Mouse (Mus musculus) CD4-positive, CD25-positive, alpha-beta regulatory T cell, adult 4 months (primary cell): ENCODE results near the gene Unk. TPM values are rescaled to one million over a fixed set of nuclear protein-coding genes. Genes with fewer than 3 reads are reported as not detected.
"Not testable (repeated sequence)": the region's sequence is repeated elsewhere in the genome, so short reads cannot be mapped to it uniquely, and the experiment has no call there.

Experiments
- ATAC-seq: one replicate; pipeline ENCODE4 v1.8.0; 2017
- polyA plus RNA-seq, 2 experiments: library from polyadenylated mRNA; unstranded; fragments of 100-300 nt; shearing (Covaris generic); gene quantifications; one replicate each; pipeline ENCODE4 v1.2.1; 2017

Unk gene
- polyA plus RNA-seq, 2 experiments from 2014 or later = 10.4 to 16.1 TPM

- ATAC-seq = no peak
Observed at GRCm38 (mm10) chr11:116091591-116091990, 61.5 kb downstream of the Unk start.

DNA sequence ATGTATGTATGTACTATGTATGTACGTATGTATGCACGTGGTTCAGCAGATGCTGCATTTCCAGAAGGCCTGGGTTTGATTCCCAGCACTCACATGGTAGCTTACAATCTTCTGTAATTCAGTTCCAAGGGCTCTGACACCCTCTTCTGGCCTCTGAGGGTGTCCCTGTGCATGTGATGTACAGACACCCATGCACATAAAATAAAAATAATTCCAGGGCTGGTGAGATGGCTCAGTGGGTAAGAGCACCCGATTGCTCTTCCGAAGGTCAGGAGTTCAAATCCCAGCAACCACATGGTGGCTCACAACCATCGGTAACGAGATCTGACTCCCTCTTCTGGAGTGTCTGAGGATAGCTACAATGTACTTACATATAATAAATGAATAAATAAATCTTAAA, 62.8 kb downstream of the Unk start:
- not testable (repeated sequence) for ATAC-seq

GRCm38 (mm10) chr11:116093771-116094565, 63.8 kb downstream of the Unk start:
- no peak for ATAC-seq

GRCm38 (mm10) chr11:116095573-116095972, 65.5 kb downstream of the Unk start:
- ATAC-seq = no peak

DNA sequence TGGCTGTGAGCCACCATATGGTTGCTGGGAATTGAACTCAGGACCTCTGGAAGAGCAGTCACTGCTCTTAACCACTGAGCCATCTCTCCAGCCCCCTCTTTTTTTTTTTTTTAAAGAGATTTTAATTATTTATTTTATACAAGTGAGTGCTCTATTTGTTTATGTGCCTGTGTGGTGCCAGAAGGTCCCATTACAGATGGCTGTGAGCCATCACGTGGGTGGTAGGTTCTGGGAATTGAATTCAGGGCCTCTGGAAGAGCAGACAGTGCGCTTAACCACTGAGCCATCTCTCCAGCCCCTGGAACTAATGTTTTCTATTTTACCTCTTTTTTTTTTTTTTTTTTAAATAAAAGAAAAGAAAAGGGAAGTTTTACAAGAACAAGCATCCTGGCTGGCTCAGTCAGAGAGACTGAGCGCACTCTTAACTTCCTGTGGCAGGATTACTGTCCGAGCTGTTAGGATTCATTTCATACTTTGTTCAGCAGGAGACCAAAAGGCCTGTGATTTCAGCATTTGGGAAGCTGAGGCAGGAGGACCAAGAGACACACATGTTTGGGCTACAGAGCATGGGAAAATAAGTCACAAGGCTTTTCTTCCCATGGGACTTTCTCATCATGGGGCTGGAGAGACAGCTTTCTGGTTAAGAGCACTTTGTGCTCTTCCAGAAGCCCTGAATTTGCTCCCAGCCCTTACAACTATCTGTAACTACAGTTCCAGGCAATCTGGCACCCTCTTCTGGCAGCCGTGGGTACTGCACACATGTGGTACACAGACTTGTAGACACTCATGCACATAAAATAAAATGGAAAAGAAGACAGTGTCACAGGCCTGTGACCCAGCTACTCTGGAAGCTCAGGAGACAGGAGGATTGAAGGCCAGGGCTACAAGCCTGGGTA, 66.3 kb downstream of the Unk start:
- ATAC-seq = no peak

- ATAC-seq = no peak
Observed at GRCm38 (mm10) chr11:116098711-116099460, 68.8 kb downstream of the Unk start.

DNA sequence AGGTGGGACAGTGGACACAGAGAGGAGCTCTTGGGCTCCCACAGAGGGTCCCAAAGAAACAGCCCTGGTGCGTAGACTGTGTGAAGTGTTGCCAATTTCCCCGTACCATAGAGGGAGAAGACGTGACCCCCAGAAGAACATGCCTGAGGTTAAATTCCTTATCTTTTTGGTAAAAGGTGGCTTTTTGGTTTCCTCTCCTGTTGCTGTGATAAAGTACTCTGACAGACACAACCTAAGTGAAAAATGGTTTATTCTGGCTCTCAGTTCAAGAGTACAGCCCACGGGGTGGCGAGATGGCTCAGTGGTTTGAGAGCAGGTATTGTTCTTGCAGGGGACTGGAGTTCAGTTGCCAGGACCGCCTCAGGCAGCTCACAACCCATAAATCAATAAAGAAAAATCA, 69.3 kb downstream of the Unk start:
- ATAC-seq = no peak

- ATAC-seq = no peak
Observed at GRCm38 (mm10) chr11:116100385-116100784, 70.3 kb downstream of the Unk start.

- ATAC-seq = no peak
Observed at GRCm38 (mm10) chr11:116100839-116101238, 70.7 kb downstream of the Unk start.

DNA sequence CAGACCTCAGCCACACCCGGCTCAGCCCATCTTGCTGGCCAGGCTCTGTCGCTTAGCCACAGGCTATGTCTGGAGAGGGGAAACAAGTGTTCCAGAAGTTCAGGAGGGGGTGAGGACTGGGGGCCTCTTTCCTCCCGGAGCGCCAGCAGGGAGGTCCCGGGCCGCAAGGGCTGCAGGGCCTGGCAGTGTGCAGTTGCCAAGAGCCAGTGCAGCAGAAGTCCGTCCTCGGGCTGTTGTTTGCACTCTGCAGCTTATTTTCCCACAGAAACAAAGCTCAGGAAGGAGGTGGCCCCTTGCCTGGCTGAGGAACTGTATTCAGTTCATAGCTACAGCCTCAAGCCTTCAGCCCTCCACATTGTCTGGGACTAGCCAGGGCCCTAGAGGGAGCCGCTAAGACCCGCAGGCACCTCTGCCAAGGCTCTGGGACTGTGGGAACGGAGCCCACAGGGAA, 71.8 kb downstream of the Unk start:
- no peak for ATAC-seq

DNA sequence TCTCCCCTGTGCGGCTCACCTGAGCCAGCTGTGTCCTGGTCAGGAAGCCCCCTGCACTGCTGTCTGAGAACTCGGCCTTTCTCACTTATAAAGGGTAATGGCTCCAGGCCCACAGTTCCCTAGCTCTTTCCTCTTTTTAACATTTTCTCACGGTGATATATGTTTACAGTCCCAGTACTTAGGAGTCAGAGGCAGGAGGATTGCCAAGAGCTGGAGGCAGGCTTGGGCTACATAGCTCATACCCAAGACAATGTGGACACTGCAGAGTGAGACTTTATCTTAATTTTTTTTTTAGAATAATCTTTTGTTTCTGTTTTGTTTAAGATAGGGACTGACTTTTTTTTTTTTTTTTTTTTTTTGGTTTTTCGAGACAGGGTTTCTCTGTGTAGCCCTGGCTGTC, 72.3 kb downstream of the Unk start:
- ATAC-seq = no peak

GRCm38 (mm10) chr11:116103572-116103971, 73.5 kb downstream of the Unk start:
- ATAC-seq = no peak

GRCm38 (mm10) chr11:116104006-116104646, 74.0 kb downstream of the Unk start:
- ATAC-seq = no peak

DNA sequence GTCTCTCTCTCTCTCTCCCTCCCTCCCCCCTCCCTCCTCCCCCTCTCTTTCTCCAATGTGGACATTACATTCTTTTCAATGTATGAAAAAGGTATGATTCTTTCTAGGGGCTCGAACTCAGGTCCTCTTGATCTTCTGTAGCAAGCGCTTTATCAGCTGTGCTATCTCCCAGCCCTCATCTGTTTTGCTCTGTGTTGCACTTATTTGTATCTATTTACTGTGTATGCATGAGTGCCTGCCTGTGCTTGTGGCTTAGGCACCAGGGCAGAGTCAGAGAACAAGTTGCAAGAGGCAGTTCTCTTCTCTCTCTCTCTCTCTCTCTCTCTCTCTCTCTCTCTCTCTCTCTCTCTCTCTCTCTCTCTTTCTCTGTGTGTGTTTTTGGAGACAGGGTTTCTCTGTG, 74.9 kb downstream of the Unk start:
- no peak for ATAC-seq

- no peak for ATAC-seq
Observed at GRCm38 (mm10) chr11:116106154-116106962, 76.2 kb downstream of the Unk start.

DNA sequence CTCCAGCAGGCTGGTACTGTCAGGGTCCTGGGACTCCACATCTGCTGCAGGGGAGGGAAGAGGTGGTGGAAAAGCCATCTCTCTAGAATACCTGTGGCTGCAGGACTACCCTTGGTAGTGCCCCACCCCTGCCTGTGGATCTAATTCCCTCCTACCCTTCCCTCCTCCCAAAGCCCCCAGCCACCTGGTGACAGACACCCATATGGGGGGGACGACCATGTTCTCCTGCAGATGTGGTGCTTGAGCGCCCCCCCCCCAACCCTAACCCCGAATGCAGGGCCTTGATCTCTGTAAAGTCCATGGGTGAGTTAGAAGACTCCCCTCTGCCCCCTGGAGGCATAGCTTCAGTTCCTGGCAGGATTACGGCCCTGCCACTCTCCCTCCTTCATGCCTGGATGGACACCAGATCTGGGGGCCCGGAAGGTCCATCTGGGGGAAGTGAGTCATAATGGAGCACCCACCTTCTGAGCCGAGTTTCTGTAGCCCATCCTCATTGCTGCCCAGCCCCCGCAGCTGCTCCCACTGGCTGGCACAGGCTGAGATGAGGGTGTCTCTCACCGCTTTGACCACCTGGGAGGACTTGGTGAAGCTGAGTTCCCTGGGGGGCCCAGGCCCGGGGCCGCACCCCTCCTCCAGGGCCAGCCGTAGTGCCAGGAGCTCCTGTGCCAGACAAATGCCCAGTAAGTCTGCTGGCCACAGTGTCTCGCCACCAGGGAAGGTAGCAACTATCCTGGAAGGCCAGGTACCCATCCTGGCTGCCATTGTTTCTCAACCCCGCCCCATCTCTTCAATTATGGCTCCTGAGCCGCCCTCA, 77.0 kb downstream of the Unk start:
- ATAC-seq = no peak

- no peak for ATAC-seq
Observed at GRCm38 (mm10) chr11:116107777-116108285, 77.7 kb downstream of the Unk start.

GRCm38 (mm10) chr11:116108464-116109137, 78.5 kb downstream of the Unk start:
- no peak for ATAC-seq

GRCm38 (mm10) chr11:116109441-116110081, 79.4 kb downstream of the Unk start:
- ATAC-seq = no peak
